Mouse (Mus musculus) embryo, embryonic 9.5 days (tissue): ENCODE measurements around the gene Elp6.
"Not testable (repeated sequence)": the region's sequence is repeated elsewhere in the genome, so short reads cannot be mapped to it uniquely, and the experiment has no call there.

Experiments
- DNase-seq: peaks from one replicate; pipeline ENCODE4 v3.0.0-alpha.2; 2017; ENCODE audit errors: extremely low spot score

The Elp6 gene

GRCm38 (mm10) chr9:110315904-110316303 is 10.9 kb downstream of the Elp6 start:
- no peak for DNase-seq

- DNase-seq, result no peak
Observed at GRCm38 (mm10) chr9:110316503-110316902, 11.5 kb downstream of the Elp6 start.

GRCm38 (mm10) chr9:110320769-110321168 is 15.8 kb downstream of the Elp6 start:
- DNase-seq, result no peak

GRCm38 (mm10) chr9:110322972-110323371 is 18.0 kb downstream of the Elp6 start:
- DNase-seq, result no peak

- DNase-seq, result no peak
Observed at GRCm38 (mm10) chr9:110324181-110324580, 19.2 kb downstream of the Elp6 start.

- no peak for DNase-seq
Observed at GRCm38 (mm10) chr9:110328178-110328577, 23.2 kb downstream of the Elp6 start.

GRCm38 (mm10) chr9:110328946-110329630 is 24.1 kb downstream of the Elp6 start:
- no peak for DNase-seq

- no peak for DNase-seq
Observed at GRCm38 (mm10) chr9:110329655-110330054, 24.7 kb downstream of the Elp6 start.

GRCm38 (mm10) chr9:110330341-110330740 is 25.4 kb downstream of the Elp6 start:
- no peak for DNase-seq

GRCm38 (mm10) chr9:110330913-110331312 is 25.9 kb downstream of the Elp6 start:
- not testable (repeated sequence) for DNase-seq

- peak; percentile 99 for DNase-seq
Observed at GRCm38 (mm10) chr9:110333135-110333895, 28.3 kb downstream of the Elp6 start, which contains the start of gene Scap. Gene Scap (plus strand): TSS chr9:110333288.

GRCm38 (mm10) chr9:110333896-110334259 is 28.9 kb downstream of the Elp6 start:
- no peak for DNase-seq

GRCm38 (mm10) chr9:110334849-110335248 is 29.9 kb downstream of the Elp6 start:
- DNase-seq, result no peak

GRCm38 (mm10) chr9:110340037-110340750 is 35.2 kb downstream of the Elp6 start:
- no peak for DNase-seq

- no peak for DNase-seq
Observed at GRCm38 (mm10) chr9:110342008-110342407, 37.0 kb downstream of the Elp6 start.

- DNase-seq, result no peak
Observed at GRCm38 (mm10) chr9:110343805-110344204, 38.8 kb downstream of the Elp6 start.

GRCm38 (mm10) chr9:110345057-110345739 is 40.2 kb downstream of the Elp6 start:
- no peak for DNase-seq

GRCm38 (mm10) chr9:110348899-110349298 is 43.9 kb downstream of the Elp6 start:
- DNase-seq, result no peak

- no peak for DNase-seq
Observed at GRCm38 (mm10) chr9:110350188-110350587, 45.2 kb downstream of the Elp6 start.

- DNase-seq, result no peak
Observed at GRCm38 (mm10) chr9:110350612-110351011, 45.6 kb downstream of the Elp6 start.

- no peak for DNase-seq
Observed at GRCm38 (mm10) chr9:110351350-110351749, 46.4 kb downstream of the Elp6 start.
